Mouse (Mus musculus) right cerebral cortex, postnatal 36 days (tissue): ENCODE results near the gene Hdac4.
A peak's percentile ranks its signal among the peaks of the same experiment; 100 is the strongest.

Experiments used
- DNase-seq, 2 experiments: peaks; one replicate each; pipeline ENCODE4 v3.0.0; 2022; ENCODE audit warnings: low spot score in 2 of 2, mixed read lengths in 1 of 2

The Hdac4 gene

GRCm38 (mm10) chr1:92130470-92131100, 64.9 kb downstream of the Hdac4 start:
- peak; percentile 32 to 41 for DNase-seq

GRCm38 (mm10) chr1:92129751-92130150, 65.7 kb downstream of the Hdac4 start:
- no peak for DNase-seq

DNA sequence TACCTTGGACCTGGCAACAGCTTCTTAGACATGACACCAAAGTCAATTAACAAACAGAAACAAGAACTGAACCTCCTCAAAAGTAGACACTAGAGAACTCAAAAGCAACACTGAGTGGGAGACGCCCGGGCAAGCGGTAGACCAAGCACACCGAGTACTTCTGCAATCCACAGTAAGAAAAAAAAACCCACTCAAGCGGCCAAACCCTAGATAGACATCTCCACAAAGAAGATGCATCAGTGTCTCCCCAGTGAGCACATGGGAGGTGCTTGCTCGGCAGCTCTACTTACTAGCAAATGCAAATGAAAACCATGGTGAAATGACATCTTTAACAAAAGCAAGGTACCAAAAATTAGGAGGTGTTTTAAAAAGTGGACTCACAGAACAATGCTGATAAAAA, 67.7 kb downstream of the Hdac4 start:
- no peak for DNase-seq

DNA sequence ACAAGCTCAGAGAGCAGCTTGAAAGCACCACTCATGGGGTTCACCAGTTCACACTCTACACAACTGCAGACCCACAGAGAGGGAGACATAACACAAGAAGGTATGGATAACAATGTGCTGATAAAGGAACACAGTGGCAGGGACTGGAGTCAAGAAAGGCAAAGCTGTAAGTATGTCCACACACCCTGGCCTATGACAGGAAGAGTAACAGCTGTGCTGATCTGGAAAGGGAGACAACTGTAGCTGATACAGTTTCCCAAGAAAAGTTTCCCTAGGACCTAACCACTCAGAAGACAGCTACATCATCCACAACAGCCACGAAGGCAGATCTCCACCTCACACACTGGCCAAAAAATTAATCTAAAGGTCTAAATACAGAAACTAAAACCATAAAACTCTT, 68.1 kb downstream of the Hdac4 start:
- DNase-seq, result no peak

DNA sequence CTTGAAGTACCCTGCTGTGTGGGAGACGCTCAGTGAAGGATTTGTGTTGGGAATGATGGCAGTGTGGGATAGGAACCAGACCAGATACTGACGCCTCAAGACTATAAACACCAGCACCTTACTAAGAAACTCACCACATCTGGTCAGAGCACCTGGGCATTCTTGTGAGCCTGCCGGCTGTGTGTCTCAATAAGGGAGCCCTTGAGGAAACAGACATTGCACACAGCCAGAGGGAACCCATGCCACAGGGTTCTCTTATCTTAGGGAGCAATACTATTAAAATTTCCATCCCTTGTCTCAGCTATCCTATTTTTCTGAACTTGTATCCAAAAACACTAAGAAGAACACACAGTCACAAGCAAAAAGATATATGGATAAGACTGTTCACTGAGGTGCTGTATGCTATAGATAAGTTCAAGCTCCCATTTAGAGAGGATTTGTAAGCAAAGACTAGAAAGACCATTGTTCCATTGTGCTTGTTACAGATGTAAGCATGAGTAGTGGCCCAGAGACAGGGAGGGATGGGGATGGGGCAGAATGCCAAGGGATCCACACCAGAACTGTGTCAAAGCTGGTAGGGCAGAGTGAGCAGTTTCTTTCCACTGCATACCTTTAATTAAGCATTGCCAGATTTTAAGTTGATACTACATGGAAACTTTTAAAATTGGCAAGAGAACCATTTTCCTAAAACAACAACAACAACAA, 70.8 kb downstream of the Hdac4 start:
- no peak for DNase-seq

- no peak for DNase-seq
Observed at GRCm38 (mm10) chr1:92119303-92119702, 76.2 kb downstream of the Hdac4 start.

DNA sequence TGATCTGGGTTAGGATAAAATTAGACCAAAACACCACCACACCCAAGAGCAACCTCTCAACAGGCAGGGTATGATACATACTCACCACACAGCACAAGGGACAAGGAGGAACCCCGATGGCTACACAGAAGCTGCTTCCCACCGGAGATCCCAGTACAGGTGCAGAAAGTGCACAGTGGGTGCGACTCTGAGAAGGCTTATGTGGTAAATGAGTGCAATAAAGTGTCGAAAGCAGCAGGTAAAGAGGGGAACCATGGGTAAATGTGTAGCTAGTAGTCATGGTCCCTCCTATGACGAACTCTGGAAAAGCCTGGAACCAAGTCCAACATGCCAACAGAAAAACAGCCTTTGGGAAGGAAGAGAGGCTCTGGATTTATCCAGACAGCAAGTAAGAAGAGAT, 77.9 kb downstream of the Hdac4 start:
- DNase-seq, result no peak

DNA sequence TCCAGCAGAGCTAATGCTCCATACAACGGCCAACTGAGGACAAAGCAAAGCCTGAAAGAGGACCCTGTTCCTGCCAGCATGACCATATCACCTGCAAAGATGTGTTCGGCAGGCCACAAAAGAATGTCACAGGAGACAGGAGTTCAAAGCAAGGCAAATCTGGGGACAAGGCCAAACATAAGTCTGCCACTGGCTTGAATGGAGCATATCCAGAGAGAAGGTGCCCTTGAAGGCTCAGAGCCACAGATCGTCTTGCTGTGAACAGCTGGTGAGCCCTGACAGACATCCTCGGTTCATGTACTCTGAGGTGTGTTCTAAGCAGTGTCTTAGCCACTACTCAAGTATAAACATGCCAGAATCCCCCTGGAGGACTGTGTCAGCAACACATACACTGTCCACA, 79.3 kb downstream of the Hdac4 start:
- no peak for DNase-seq

- DNase-seq, result no peak
Observed at GRCm38 (mm10) chr1:92114091-92114490, 81.4 kb downstream of the Hdac4 start.

GRCm38 (mm10) chr1:92113243-92114009, 82.1 kb downstream of the Hdac4 start:
- no peak for DNase-seq

DNA sequence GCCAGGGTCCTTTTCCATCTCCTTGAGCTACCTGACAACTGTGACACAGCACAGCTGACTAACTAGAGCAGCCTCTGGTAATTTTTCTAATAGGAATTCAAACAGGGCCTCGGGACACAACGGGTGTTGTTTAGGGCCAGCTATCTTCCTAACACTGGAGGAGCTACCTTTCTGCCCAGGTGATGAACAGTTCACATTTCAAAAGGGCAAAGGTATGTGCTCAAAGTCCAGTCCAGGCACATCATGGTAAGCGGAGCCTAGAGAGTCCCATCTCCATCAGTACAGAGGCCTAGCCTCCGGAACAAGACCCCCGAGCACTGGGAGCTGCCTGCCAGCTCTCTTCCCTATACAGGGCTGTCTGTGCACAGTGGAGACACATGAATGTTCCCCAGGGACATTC, 82.9 kb downstream of the Hdac4 start:
- no peak for DNase-seq

GRCm38 (mm10) chr1:92111551-92111950, 83.9 kb downstream of the Hdac4 start:
- no peak for DNase-seq

DNA sequence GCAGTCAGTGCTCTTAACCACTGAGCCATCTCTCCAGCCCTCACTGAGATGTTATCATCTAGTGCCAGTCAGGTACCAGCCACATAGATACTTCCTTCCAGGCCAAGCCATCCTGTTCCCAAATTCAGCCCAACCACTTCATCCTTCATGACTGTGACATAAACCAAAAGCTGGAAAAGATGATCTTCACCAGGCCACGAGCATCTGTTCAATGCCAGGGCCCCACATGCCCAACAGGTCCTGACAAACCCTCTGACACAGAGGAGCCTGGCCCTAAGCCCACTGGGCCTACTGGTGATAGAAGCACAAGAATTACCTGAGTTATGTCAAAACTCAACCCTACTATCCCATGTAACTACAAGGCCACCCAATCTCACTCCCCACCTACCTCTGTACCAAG, 84.5 kb downstream of the Hdac4 start:
- no peak for DNase-seq

DNA sequence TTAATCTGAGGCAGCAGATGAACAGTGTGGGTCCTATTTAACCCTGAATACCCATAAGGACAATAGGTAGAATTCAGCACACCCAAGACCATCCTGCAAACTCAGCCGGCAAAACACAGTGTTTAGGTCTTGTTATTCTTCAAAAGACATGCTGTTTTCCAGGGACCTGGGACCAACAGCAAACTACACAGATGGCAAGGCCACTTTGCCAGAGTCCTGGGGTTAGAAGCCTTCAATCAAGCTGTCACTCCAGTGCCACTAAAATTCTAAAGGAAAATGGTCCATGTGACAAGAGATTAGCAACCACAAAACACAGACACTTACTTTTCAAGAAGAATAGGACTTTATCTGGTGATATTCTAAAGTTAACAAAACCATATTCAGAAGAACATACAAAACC, 86.3 kb downstream of the Hdac4 start:
- no peak for DNase-seq

- DNase-seq, result no peak
Observed at GRCm38 (mm10) chr1:92108556-92108955, 86.9 kb downstream of the Hdac4 start.

DNA sequence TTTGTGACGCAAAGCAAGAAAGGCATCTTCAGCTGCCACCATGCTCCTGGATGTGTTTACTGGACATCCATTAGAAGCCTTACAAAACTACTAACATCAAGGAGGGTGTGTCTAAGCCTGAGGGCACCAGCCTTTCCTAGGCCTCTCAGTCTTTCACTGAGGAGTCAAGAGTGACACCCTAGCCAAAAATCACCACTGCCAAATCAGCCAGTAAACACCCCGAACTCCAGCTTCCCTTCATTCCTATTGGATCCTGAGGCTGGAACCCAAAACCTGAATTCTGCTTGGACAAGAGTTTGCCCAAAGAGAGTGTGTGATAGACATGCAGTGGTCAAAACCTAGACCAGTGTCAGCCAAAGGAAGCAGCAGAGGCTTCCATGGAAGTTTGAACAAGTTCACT, 87.5 kb downstream of the Hdac4 start:
- no peak for DNase-seq

DNA sequence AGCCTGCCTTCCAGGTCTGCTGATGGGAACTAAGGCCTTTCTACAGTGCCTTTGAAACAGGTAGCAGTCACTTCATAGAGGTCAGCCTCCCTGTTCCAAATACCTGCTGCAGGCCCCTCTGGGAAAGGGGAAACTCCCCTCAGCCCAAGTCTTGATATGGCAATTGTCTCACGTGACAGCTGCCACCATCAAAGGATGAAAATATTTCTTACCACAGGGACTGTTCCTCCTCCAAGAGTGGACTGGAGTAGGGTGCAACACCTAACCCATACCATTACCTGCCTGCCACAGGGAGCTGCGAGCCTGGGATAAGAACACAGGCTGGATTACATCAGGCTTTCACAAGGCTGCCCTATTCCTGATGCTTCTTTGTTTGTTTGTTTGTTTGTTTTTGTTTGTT, 88.0 kb downstream of the Hdac4 start:
- DNase-seq, result no peak

- DNase-seq, result no peak
Observed at GRCm38 (mm10) chr1:92106486-92107160, 88.9 kb downstream of the Hdac4 start.

- DNase-seq, result no peak
Observed at GRCm38 (mm10) chr1:92104718-92105117, 90.8 kb downstream of the Hdac4 start.

- DNase-seq, result no peak
Observed at GRCm38 (mm10) chr1:92103971-92104370, 91.5 kb downstream of the Hdac4 start.

DNA sequence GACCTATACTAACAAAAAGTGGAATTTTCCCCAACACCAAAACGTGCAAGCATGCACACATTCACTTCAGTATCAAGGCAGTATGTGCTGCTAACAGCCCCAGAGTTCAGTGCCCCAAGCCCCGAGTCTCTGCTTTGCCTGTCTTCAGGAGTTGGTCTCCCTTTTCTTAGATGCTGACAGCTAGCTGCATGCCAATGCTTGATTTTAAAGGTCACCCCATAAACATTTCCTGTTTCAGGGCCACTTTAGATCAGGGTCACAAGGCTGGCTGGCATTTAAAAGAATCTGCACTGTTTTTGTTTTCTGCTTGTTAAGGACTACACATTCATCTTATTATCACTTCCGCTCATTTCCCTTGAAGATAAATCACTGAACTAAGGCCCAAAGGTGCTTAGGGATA, 92.1 kb downstream of the Hdac4 start:
- DNase-seq, result no peak

DNA sequence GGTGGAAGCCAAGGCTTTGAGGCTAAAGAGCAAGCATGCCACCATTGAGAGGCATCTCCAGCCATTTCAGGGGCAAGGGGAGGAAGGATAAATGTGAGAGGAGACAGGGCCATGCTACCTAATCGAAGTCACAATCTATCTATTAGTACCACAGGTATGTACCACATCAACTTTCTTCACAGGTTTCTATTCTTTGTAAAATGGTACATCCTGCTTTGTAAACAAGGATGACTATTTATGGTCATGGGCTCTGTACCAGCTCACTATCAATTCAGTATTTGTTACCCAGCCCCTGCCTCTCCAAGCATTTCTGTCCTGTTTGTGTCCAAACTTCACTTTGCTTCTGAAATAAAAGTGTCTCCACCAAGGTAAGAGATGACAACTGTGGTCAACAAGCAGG, 92.7 kb downstream of the Hdac4 start:
- DNase-seq, result no peak
